Mouse (Mus musculus) olfactory bulb, adult 2 months (tissue): ENCODE results near the gene Zfp316.

Experiments
- CTCF ChIP-seq: fragments of 200-500 bp; IDR thresholded peaks from 2 replicates; pipeline ENCODE4 v1.5.1; 2012; ENCODE audit warnings: low read depth, mild to moderate bottlenecking, low read length, moderate library complexity; ENCODE audit not compliant: insufficient read depth
- POLR2A ChIP-seq: fragments of 200-500 bp; IDR thresholded peaks from 2 replicates; pipeline ENCODE4 v1.6.1; 2012; ENCODE audit warnings: mild to moderate bottlenecking, low read depth, low read length, moderate library complexity; ENCODE audit not compliant: insufficient read depth

GRCm38 (mm10) chr5:143220996-143221395 lies 48.8 kb downstream of the Zfp316 start:
- TF ChIP-seq POLR2A (no peak), CTCF (no peak)
